Mouse (Mus musculus): ENCODE data around the gene Gpr132. TPM values are rescaled to one million over a fixed set of nuclear protein-coding genes. Genes with fewer than 3 reads are reported as not detected.

Gene Gpr132
- 0.11 and 0.13 TPM in 2 replicates for polyA plus RNA-seq (2015; fragmentation: Nextera tagmentation; extraction: Ambion mirVana)

DNA sequence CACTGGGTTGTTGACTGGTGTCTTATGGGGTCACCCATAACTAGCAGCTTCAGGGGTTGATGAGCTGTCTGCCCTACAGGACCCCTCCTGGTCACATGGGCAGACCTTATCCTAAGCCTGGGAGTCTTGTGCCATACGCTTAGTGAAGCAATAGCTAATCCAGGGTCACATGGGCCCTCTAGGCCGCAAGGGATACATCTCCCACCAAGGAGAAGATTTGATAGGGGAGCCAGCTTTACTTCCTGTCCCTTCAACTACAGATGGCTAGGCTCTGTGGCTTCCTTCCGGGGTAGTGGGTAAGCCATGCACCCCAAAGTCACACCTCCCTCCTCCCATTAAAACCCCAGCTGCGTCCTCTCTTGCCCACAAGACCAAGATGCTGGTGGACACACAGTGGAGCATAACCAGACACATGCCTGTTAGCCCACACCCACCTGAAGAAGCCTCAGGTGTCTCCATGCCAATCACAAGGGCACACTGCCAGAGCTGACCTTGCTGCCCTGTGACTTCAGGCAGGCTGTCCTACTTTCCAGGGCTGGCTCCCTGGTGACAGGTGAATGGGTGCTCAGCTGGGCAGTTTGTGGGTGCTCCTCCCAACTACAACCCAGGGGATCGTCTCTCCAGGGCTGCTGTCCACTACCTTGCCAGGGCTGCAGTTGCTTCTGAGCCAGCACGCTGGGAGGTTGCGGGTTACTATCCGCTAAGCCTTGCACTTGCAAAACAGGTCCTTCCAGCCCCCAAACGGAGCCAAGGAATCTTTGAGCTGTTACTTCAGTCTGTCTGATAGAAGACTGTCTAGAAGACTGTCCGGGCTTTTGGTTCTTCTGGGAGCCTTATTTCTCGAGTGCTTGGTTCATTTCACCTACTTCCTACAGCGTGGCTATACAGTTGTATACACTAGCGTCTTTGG is at the start of gene Gpr132:
Gpr132 (minus strand) TSS at position 51 of the 910 bp plus-strand sequence.
- H3K4me3 ChIP-seq = no peak within 1 kb of the TSS
- no peak within 1 kb of the TSS for H3K9ac ChIP-seq
- peaks cover 11% of the 10 kb centered on the region for H3K4me1 ChIP-seq
- H3K27me3 ChIP-seq = peaks cover 43% of the 10 kb centered on the region
- no peak within 1 kb of the TSS for H3K27ac ChIP-seq
- H3K4me2 ChIP-seq (replicated peaks) = no peak within 1 kb of the TSS
- no peak for ATAC-seq (ENCODE audit: low FRiP score, low read depth)
- H3K9me3 ChIP-seq = no peaks in the 10 kb centered on the region
- H3K36me3 ChIP-seq = no peaks in the 10 kb centered on the region
- WGBS = 63% methylated on average over 13 of the region's 13 CpGs

DNA sequence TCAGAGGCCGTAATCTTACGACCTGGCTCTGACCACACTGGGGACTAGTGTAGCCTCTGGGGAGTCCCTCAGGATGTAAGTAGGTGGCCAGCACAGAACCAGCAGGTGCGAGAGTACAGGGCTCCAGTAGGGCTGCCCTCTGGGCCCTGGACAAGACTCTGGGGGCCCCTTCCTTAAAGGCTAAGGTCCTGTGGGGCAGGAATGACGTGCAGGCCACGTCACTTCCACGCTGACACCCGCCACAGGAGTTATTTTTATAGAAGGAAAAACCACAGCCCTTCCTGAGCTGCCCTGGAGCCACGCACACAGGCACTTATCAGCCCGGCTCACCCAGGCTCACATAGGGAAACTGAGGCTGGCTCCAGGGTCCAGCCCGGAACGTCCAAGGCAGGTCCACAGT is 49.5 kb upstream of the Gpr132 start:
- H3K4me2 ChIP-seq (replicated peaks) = no peak overlapping the region
- peaks cover 11% of the 10 kb centered on the region; the same call in 1 of the 2 replicates for H3K4me1 ChIP-seq
- H3K27me3 ChIP-seq = no peaks in the 10 kb centered on the region
- no peak overlapping the region for H3K9ac ChIP-seq
- H3K4me3 ChIP-seq = no peak overlapping the region
- WGBS = 72% methylated on average over 11 of the region's 11 CpGs
- H3K9me3 ChIP-seq = no peaks in the 10 kb centered on the region
- 0 out of 2 replicates have a peak, but pooled peaks cover 3% of the 10 kb centered on the region for H3K36me3 ChIP-seq
- H3K27ac ChIP-seq = no peak overlapping the region
- ATAC-seq (ENCODE audit: low FRiP score, low read depth) = no peak

- 0 out of 2 replicates have a peak, but pooled peaks have one; percentile 6 for ATAC-seq (ENCODE audit: low FRiP score, low read depth)
These were observed 48.8 kb upstream of the Gpr132 start for GRCm38 (mm10) chr12:112916698-112917400.

DNA sequence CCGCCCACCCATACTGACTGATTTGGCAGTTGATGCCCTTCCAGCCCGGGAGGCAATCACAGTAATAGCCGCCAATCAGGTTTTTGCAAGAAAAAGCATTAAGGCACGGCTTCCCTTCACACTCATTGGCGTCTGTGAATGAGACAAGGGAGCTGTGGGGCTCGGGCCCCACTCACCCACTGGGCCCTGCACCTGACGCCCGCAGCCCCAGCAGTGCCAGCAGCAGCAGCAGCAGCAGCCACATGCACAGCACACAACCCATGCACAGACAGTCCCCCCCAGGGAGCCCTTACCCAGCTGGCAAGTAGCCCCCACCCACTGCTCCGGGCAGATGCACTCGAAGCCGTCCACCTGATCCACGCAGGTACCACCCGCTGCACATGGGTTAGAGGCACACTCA is 47.6 kb upstream of the Gpr132 start:
- Histone ChIP-seq H3K4me3 (no peak overlapping the region), H3K27ac (no peak overlapping the region), H3K27me3 (no peaks in the 10 kb centered on the region), H3K36me3 (peaks cover 10% of the 10 kb centered on the region; the same call in 1 of the 2 replicates), H3K9ac (no peak overlapping the region), H3K4me2 (replicated peaks) (no peak overlapping the region), H3K9me3 (no peaks in the 10 kb centered on the region), H3K4me1 (peaks cover 5% of the 10 kb centered on the region; the same call in 1 of the 2 replicates)
- 77% methylated on average over 13 of the region's 13 CpGs for WGBS
- no peak for ATAC-seq (ENCODE audit: low FRiP score, low read depth)

More at GRCm38 (mm10) chr12:112916698-112917400, 48.8 kb upstream of the Gpr132 start:
- no peak overlapping the region for H3K27ac ChIP-seq
- H3K4me2 ChIP-seq (replicated peaks) = no peak overlapping the region
- H3K4me3 ChIP-seq = no peak overlapping the region
- H3K9me3 ChIP-seq = no peaks in the 10 kb centered on the region
- H3K27me3 ChIP-seq = no peaks in the 10 kb centered on the region
- WGBS = 83% methylated on average over 16 of the region's 16 CpGs
- H3K9ac ChIP-seq = no peak overlapping the region
- H3K4me1 ChIP-seq = peaks cover 5% of the 10 kb centered on the region; the same call in 1 of the 2 replicates
- H3K36me3 ChIP-seq = 0 out of 2 replicates have a peak, but pooled peaks cover 3% of the 10 kb centered on the region

GRCm38 (mm10) chr12:112914527-112914926 is 46.5 kb upstream of the Gpr132 start:
- Histone ChIP-seq H3K4me2 (replicated peaks) (no peak overlapping the region), H3K4me3 (no peak overlapping the region), H3K9me3 (no peaks in the 10 kb centered on the region), H3K36me3 (peaks cover 13% of the 10 kb centered on the region; the same call in 1 of the 2 replicates), H3K27ac (no peak overlapping the region), H3K4me1 (peaks cover 5% of the 10 kb centered on the region; the same call in 1 of the 2 replicates), H3K9ac (no peak overlapping the region), H3K27me3 (no peaks in the 10 kb centered on the region)
- no peak for ATAC-seq (ENCODE audit: low FRiP score, low read depth)
- 66% methylated on average over 11 of the region's 11 CpGs for WGBS

DNA sequence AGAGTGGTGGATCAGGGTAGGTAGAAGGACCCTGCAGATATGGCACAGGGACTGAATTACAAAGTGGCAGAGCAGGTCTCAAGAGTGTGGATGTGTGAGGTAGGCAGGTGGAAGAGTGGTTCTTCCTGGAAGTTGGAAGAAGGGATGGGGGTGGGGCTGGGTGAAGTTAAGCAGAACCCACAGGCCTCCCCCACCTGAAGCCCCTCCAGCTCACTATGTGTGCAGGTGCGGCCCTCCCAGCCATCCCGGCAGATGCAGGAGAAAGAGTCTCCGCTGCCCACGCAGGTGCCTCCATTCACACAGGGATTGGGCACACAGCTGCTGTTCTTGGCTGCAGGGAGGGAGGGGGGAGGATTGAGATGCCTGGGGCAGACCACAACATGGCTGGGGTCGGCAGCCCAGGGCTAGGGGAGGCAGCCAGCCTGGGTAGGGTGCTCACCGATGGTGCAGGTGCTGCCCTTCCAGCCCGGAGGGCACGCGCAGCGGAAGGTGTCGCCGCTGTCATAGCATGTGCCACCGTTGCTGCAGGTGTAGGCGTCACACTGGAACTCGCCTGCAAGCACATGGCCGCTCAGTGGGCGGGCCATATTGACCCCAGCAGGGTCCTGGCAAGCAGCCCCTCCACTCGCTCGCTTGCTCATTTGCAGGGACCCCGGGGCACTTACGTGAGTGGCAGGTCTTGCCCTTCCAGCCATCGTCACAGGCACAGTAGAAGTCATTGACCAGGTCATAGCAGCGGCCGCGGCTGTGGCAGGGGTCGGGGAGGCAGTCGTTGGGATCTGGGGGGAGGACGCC is 45.1 kb upstream of the Gpr132 start:
- H3K4me1 ChIP-seq = peaks cover 3% of the 10 kb centered on the region; the same call in 1 of the 2 replicates
- no peaks in the 10 kb centered on the region for H3K27me3 ChIP-seq
- no peak for ATAC-seq (ENCODE audit: low FRiP score, low read depth)
- H3K4me2 ChIP-seq (replicated peaks) = no peak overlapping the region
- 86% methylated on average over 28 of the region's 28 CpGs for WGBS
- H3K27ac ChIP-seq = no peak overlapping the region
- H3K36me3 ChIP-seq = peaks cover 17% of the 10 kb centered on the region; the same call in 1 of the 2 replicates
- H3K9me3 ChIP-seq = no peaks in the 10 kb centered on the region
- no peak overlapping the region for H3K4me3 ChIP-seq
- no peak overlapping the region for H3K9ac ChIP-seq

DNA sequence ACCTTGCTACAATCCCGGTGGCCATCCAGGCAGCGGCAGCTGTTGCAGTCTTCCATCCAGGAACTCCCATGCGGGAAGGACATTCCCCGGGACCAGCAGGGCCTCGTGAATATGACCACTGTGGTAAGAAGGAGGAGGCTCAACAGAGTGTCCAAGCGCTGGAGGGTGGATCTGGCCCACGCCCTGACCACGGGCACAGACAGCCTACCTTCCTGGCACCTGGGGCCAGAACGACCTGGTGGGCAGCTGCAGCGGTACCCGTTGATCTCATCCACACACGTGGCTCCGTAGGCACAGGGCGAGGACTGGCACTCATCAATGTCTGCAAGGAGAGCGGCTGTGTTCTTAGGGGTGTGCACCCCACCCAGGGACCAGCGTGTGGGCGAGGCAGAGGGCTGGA is 43.7 kb upstream of the Gpr132 start:
- no peak overlapping the region for H3K9ac ChIP-seq
- WGBS = 90% methylated on average over 17 of the region's 17 CpGs
- no peak for ATAC-seq (ENCODE audit: low FRiP score, low read depth)
- no peaks in the 10 kb centered on the region for H3K9me3 ChIP-seq
- H3K4me3 ChIP-seq = no peak overlapping the region
- H3K27me3 ChIP-seq = no peaks in the 10 kb centered on the region
- H3K27ac ChIP-seq = no peak overlapping the region
- peaks cover 17% of the 10 kb centered on the region; the same call in 1 of the 2 replicates for H3K36me3 ChIP-seq
- no peak overlapping the region for H3K4me2 ChIP-seq (replicated peaks)
- H3K4me1 ChIP-seq = 0 out of 2 replicates have a peak, but pooled peaks cover 4% of the 10 kb centered on the region

DNA sequence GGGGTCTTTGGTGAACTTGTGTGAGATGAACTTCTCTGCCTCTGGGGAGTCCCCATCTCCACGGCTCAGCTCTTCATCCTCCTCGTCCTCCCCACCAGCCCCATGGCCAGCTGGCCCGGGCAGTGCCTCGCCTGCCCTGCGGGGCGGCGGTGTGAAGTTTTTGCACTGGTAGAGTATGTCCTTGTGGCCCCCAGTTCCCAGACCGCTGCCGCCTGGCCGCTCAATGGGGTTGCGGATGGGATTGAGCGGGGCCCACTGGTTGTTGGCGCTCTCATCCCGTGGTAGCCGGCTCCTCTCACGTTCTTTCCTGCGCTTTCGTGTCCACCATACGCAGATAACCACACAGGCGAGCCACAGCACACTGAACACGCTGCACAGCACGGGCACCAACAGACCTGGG is 41.0 kb upstream of the Gpr132 start:
- H3K9ac ChIP-seq = no peak overlapping the region
- ATAC-seq (ENCODE audit: low FRiP score, low read depth) = no peak
- no peak overlapping the region for H3K4me2 ChIP-seq (replicated peaks)
- no peaks in the 10 kb centered on the region for H3K9me3 ChIP-seq
- no peak overlapping the region for H3K27ac ChIP-seq
- H3K4me3 ChIP-seq = no peak overlapping the region
- H3K4me1 ChIP-seq = 0 out of 2 replicates have a peak, but pooled peaks cover 4% of the 10 kb centered on the region
- WGBS = 92% methylated on average over 22 of the region's 22 CpGs
- peaks cover 16% of the 10 kb centered on the region; the same call in 1 of the 2 replicates for H3K36me3 ChIP-seq
- H3K27me3 ChIP-seq = no peaks in the 10 kb centered on the region

- Histone ChIP-seq H3K4me1 (0 out of 2 replicates have a peak, but pooled peaks cover 4% of the 10 kb centered on the region), H3K9ac (no peak overlapping the region), H3K9me3 (no peaks in the 10 kb centered on the region), H3K36me3 (peaks cover 4% of the 10 kb centered on the region; the same call in 1 of the 2 replicates), H3K27me3 (no peaks in the 10 kb centered on the region), H3K4me3 (no peak overlapping the region), H3K4me2 (replicated peaks) (no peak overlapping the region), H3K27ac (no peak overlapping the region)
- WGBS = 85% methylated on average over 5 of the region's 5 CpGs
- ATAC-seq (ENCODE audit: low FRiP score, low read depth) = no peak
These were observed 37.0 kb upstream of the Gpr132 start for GRCm38 (mm10) chr12:112905001-112905400.

DNA sequence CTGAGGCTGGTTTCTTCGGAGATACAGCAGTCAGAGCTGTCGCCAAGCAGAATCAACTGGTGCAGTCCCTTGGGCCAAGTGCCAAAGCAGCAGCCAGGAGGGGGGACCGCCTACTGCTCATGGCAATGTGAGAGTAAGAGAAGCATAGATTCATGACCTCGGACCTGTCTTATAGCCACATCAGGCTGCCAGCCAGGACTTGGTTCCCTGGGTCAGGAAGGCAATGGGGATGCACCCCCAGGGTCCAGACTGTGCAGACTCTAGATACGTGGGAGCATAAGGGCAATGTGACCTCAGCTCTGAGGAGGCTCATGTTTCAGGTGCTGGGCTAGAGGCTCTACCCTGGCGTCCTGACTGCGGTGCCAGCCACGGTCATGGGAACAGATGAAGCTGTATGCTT is 35.9 kb upstream of the Gpr132 start:
- Histone ChIP-seq H3K9ac (no peak overlapping the region), H3K36me3 (peaks cover 3% of the 10 kb centered on the region; the same call in 1 of the 2 replicates), H3K4me1 (0 out of 2 replicates have a peak, but pooled peaks cover 4% of the 10 kb centered on the region), H3K27me3 (no peaks in the 10 kb centered on the region), H3K4me3 (no peak overlapping the region), H3K9me3 (no peaks in the 10 kb centered on the region), H3K4me2 (replicated peaks) (no peak overlapping the region), H3K27ac (no peak overlapping the region)
- no peak for ATAC-seq (ENCODE audit: low FRiP score, low read depth)
- 68% methylated on average over 8 of the region's 8 CpGs for WGBS

DNA sequence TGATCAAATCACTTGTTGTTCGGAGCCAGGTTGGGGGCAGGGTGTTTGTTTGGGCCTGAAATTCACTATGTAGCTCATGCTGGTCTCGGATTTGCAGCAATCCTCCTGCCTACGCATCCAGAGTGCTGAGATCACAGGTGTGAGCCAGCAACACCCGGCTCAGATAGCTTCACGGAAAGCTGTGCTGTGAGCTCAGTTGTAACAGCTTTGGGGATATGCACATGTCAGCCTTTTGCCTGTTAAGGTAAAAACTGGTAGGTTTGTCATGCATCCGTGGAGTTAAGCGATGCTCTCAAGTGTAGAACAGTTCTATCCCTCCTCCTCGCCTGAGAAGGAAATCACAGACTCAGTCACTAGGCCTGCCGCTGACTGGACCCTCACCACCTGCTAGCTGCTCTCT is 32.6 kb upstream of the Gpr132 start:
- 0 out of 2 replicates have a peak, but pooled peaks cover 4% of the 10 kb centered on the region for H3K4me1 ChIP-seq

More for the DNA sequence above, 32.6 kb upstream of the Gpr132 start:
- H3K27me3 ChIP-seq = peaks cover 4% of the 10 kb centered on the region; the same call in 1 of the 2 replicates
- H3K9me3 ChIP-seq = no peaks in the 10 kb centered on the region
- no peak for ATAC-seq (ENCODE audit: low FRiP score, low read depth)
- no peak overlapping the region for H3K4me2 ChIP-seq (replicated peaks)
- 76% methylated on average over 9 of the region's 9 CpGs for WGBS
- no peak overlapping the region for H3K4me3 ChIP-seq
- no peak overlapping the region for H3K27ac ChIP-seq
- no peaks in the 10 kb centered on the region for H3K36me3 ChIP-seq
- no peak overlapping the region for H3K9ac ChIP-seq

All from limb, embryonic 13.5 days (tissue).